Mouse (Mus musculus): ENCODE results near the gene Sim2. TPM values are rescaled to one million over a fixed set of nuclear protein-coding genes. Genes with fewer than 3 reads are reported as not detected.

Gene Sim2
- polyA plus RNA-seq, 1 experiment: not detected

- TF ChIP-seq CTCF (IDR thresholded peaks at IDR 0.05; ENCODE audit: extremely low read depth, insufficient read depth, low read length): no peak
- TF ChIP-seq POLR2A (IDR thresholded peaks at IDR 0.05; ENCODE audit: extremely low read depth, insufficient read depth, low read length): no peak
- Histone ChIP-seq H3K4me1 (ENCODE audit: control insufficient read depth, insufficient read depth, low read length) (no peaks in the 10 kb centered on the region), H3K4me3 (ENCODE audit: insufficient read depth, low read length) (no peak overlapping the region), H3K27ac (ENCODE audit: insufficient read depth, low read length) (no peak overlapping the region)
Observed at GRCm38 (mm10) chr16:94055176-94055575, 29.6 kb upstream of the Sim2 start.

GRCm38 (mm10) chr16:94055576-94055975 is 29.2 kb upstream of the Sim2 start:
- no peak for TF ChIP-seq POLR2A (IDR thresholded peaks at IDR 0.05; ENCODE audit: extremely low read depth, insufficient read depth, low read length)
- no peak for TF ChIP-seq CTCF (IDR thresholded peaks at IDR 0.05; ENCODE audit: extremely low read depth, insufficient read depth, low read length)
- H3K4me1 ChIP-seq (ENCODE audit: control insufficient read depth, insufficient read depth, low read length): no peaks in the 10 kb centered on the region
- no peak overlapping the region for H3K4me3 ChIP-seq (ENCODE audit: insufficient read depth, low read length)
- no peak overlapping the region for H3K27ac ChIP-seq (ENCODE audit: insufficient read depth, low read length)

GRCm38 (mm10) chr16:94059820-94060219 is 24.9 kb upstream of the Sim2 start:
- TF ChIP-seq POLR2A (IDR thresholded peaks at IDR 0.05; ENCODE audit: extremely low read depth, insufficient read depth, low read length) (no peak), CTCF (IDR thresholded peaks at IDR 0.05; ENCODE audit: extremely low read depth, insufficient read depth, low read length) (no peak)
- no peak overlapping the region for H3K27ac ChIP-seq (ENCODE audit: insufficient read depth, low read length)
- no peaks in the 10 kb centered on the region for H3K4me1 ChIP-seq (ENCODE audit: control insufficient read depth, insufficient read depth, low read length)
- no peak overlapping the region for H3K4me3 ChIP-seq (ENCODE audit: insufficient read depth, low read length)

GRCm38 (mm10) chr16:94064211-94064610 is 20.5 kb upstream of the Sim2 start:
- Histone ChIP-seq H3K27ac (ENCODE audit: insufficient read depth, low read length) (no peak overlapping the region), H3K4me1 (ENCODE audit: control insufficient read depth, insufficient read depth, low read length) (no peaks in the 10 kb centered on the region), H3K4me3 (ENCODE audit: insufficient read depth, low read length) (no peak overlapping the region)
- TF ChIP-seq CTCF (IDR thresholded peaks at IDR 0.05; ENCODE audit: extremely low read depth, insufficient read depth, low read length) (no peak), POLR2A (IDR thresholded peaks at IDR 0.05; ENCODE audit: extremely low read depth, insufficient read depth, low read length) (no peak)

GRCm38 (mm10) chr16:94065728-94066674 is 18.7 kb upstream of the Sim2 start:
- Histone ChIP-seq H3K4me1 (ENCODE audit: control insufficient read depth, insufficient read depth, low read length) (no peaks in the 10 kb centered on the region), H3K27ac (ENCODE audit: insufficient read depth, low read length) (no peak overlapping the region), H3K4me3 (ENCODE audit: insufficient read depth, low read length) (no peak overlapping the region)
- TF ChIP-seq CTCF (IDR thresholded peaks at IDR 0.05; ENCODE audit: extremely low read depth, insufficient read depth, low read length) (no peak), POLR2A (IDR thresholded peaks at IDR 0.05; ENCODE audit: extremely low read depth, insufficient read depth, low read length) (no peak)

GRCm38 (mm10) chr16:94066771-94067170 is 18.0 kb upstream of the Sim2 start:
- Histone ChIP-seq H3K27ac (ENCODE audit: insufficient read depth, low read length) (no peak overlapping the region), H3K4me3 (ENCODE audit: insufficient read depth, low read length) (no peak overlapping the region), H3K4me1 (ENCODE audit: control insufficient read depth, insufficient read depth, low read length) (no peaks in the 10 kb centered on the region)
- TF ChIP-seq POLR2A (IDR thresholded peaks at IDR 0.05; ENCODE audit: extremely low read depth, insufficient read depth, low read length) (no peak), CTCF (IDR thresholded peaks at IDR 0.05; ENCODE audit: extremely low read depth, insufficient read depth, low read length) (no peak)

GRCm38 (mm10) chr16:94067280-94067679 is 17.5 kb upstream of the Sim2 start:
- Histone ChIP-seq H3K4me3 (ENCODE audit: insufficient read depth, low read length) (no peak overlapping the region), H3K27ac (ENCODE audit: insufficient read depth, low read length) (no peak overlapping the region), H3K4me1 (ENCODE audit: control insufficient read depth, insufficient read depth, low read length) (no peaks in the 10 kb centered on the region)
- TF ChIP-seq CTCF (IDR thresholded peaks at IDR 0.05; ENCODE audit: extremely low read depth, insufficient read depth, low read length) (no peak), POLR2A (IDR thresholded peaks at IDR 0.05; ENCODE audit: extremely low read depth, insufficient read depth, low read length) (no peak)

GRCm38 (mm10) chr16:94069061-94069460 is 15.7 kb upstream of the Sim2 start:
- no peak overlapping the region for H3K27ac ChIP-seq (ENCODE audit: insufficient read depth, low read length)
- TF ChIP-seq CTCF (IDR thresholded peaks at IDR 0.05; ENCODE audit: extremely low read depth, insufficient read depth, low read length): no peak
- no peak for TF ChIP-seq POLR2A (IDR thresholded peaks at IDR 0.05; ENCODE audit: extremely low read depth, insufficient read depth, low read length)
- no peak overlapping the region for H3K4me3 ChIP-seq (ENCODE audit: insufficient read depth, low read length)
- no peaks in the 10 kb centered on the region for H3K4me1 ChIP-seq (ENCODE audit: control insufficient read depth, insufficient read depth, low read length)

- H3K4me3 ChIP-seq (ENCODE audit: insufficient read depth, low read length): no peak overlapping the region
- H3K4me1 ChIP-seq (ENCODE audit: control insufficient read depth, insufficient read depth, low read length): no peaks in the 10 kb centered on the region
- no peak overlapping the region for H3K27ac ChIP-seq (ENCODE audit: insufficient read depth, low read length)
- no peak for TF ChIP-seq POLR2A (IDR thresholded peaks at IDR 0.05; ENCODE audit: extremely low read depth, insufficient read depth, low read length)
- TF ChIP-seq CTCF (IDR thresholded peaks at IDR 0.05; ENCODE audit: extremely low read depth, insufficient read depth, low read length): no peak
Observed at GRCm38 (mm10) chr16:94070920-94071319, 13.8 kb upstream of the Sim2 start.

GRCm38 (mm10) chr16:94071468-94071867 is 13.3 kb upstream of the Sim2 start:
- no peak overlapping the region for H3K4me3 ChIP-seq (ENCODE audit: insufficient read depth, low read length)
- H3K4me1 ChIP-seq (ENCODE audit: control insufficient read depth, insufficient read depth, low read length): no peaks in the 10 kb centered on the region
- no peak for TF ChIP-seq POLR2A (IDR thresholded peaks at IDR 0.05; ENCODE audit: extremely low read depth, insufficient read depth, low read length)
- TF ChIP-seq CTCF (IDR thresholded peaks at IDR 0.05; ENCODE audit: extremely low read depth, insufficient read depth, low read length): no peak
- no peak overlapping the region for H3K27ac ChIP-seq (ENCODE audit: insufficient read depth, low read length)

Measured in cortical plate, adult 2 months (tissue).